Mouse (Mus musculus): ENCODE measurements at regions not wholly inside any gene's neighbourhood (a gene's known extent, or its start where the extent isn't known, plus 50 kb on each side); places are given as distances from the start of the nearest gene placed in this dataset.

- TF ChIP-seq POLR2A (IDR thresholded peaks at IDR 0.05; ENCODE audit: insufficient read length, low read depth) (no peak), TCF3 (IDR thresholded peaks at IDR 0.05; ENCODE audit: insufficient read length, low read depth) (no peak)
Observed at GRCm38 (mm10) chr8:12156893-12157292, 121.7 kb upstream of the A230072I06Rik start.
